Mouse (Mus musculus) spleen, adult 10 weeks (tissue): ENCODE measurements around the gene Myh1. TPM values are rescaled to one million over a fixed set of nuclear protein-coding genes. Genes with fewer than 3 reads are reported as not detected.

ENCODE experiments used
- polyA plus RNA-seq: library from polyadenylated mRNA; stranded (reverse); fragments of 350-450 nt; fragmentation: Illumina TruSeq; extraction: RNeasy Lipid Tissue Mini Kit (QIAGEN cat#74804); gene quantifications from one replicate; pipeline ENCODE4 v1.2.3, GENCODE M21; 2015; ENCODE audit warnings: low replicate concordance; ENCODE audit not compliant: insufficient read depth

Gene Myh1
- polyA plus RNA-seq = 0.39 TPM

GRCm38 (mm10) chr11:67199752-67200151 is at the start of gene Myh1:
Myh1 (plus strand) TSS chr11:67200052.

GRCm38 (mm10) chr11:67170727-67171126 is 29.1 kb upstream of the Myh1 start, which contains the start of gene Myh2:
Myh2 (plus strand) TSS chr11:67171027.

GRCm38 (mm10) chr11:67237481-67238079 is 37.7 kb downstream of the Myh1 start, which contains the start of gene Myh4:
Myh4 (plus strand) TSS chr11:67238029.

Other genes starting within 250 kb of the Myh1 start
- gene Tmem238l, start 243.4 kb upstream of the Myh1 start, polyA plus RNA-seq = not detected
- 2.8 TPM for gene Tmem220, start 174.9 kb upstream of the Myh1 start, polyA plus RNA-seq
- 58.2 TPM for gene Adprm, start 147.5 kb upstream of the Myh1 start, polyA plus RNA-seq
- 11.8 TPM for gene Sco1, start 147.4 kb upstream of the Myh1 start, polyA plus RNA-seq
- not detected for gene Myh3, start 121.8 kb upstream of the Myh1 start, polyA plus RNA-seq
- not detected for gene Myh2, start 29.0 kb upstream of the Myh1 start, polyA plus RNA-seq
- not detected for gene Myh4, start 38.0 kb downstream of the Myh1 start, polyA plus RNA-seq
- 0.11 TPM for gene Myh8, start 77.1 kb downstream of the Myh1 start, polyA plus RNA-seq
- gene Myh13, start 121.6 kb downstream of the Myh1 start, polyA plus RNA-seq = 0.11 TPM